Mouse (Mus musculus) stomach, embryonic 14.5 days (tissue): ENCODE measurements around the gene Slc12a6. TPM values are rescaled to one million over a fixed set of nuclear protein-coding genes. Genes with fewer than 3 reads are reported as not detected.

ENCODE experiments used
- ATAC-seq: fragments of 200-750 bp; cut with Nextera tagmentation; 2 replicates; pipeline ENCODE4 v1.8.0; 2017; ENCODE audit warnings: low read depth, moderate TSS enrichment; ENCODE audit not compliant: insufficient number of reproducible peaks, insufficient read depth, low FRiP score
- H3K27ac ChIP-seq: fragments of 300-500 bp; sonication (generic); 2 replicates; pipeline ENCODE4 v1.5.1; 2014; ENCODE audit warnings: mild to moderate bottlenecking, low read length, moderate library complexity, mixed read lengths
- H3K27me3 ChIP-seq: fragments of 300-500 bp; sonication (generic); 2 replicates; pipeline ENCODE4 v1.6.1; 2014; ENCODE audit warnings: low read length, control low read depth, mixed read lengths; ENCODE audit not compliant: control insufficient read depth, insufficient read depth
- H3K36me3 ChIP-seq: fragments of 300-500 bp; sonication (generic); 2 replicates; pipeline ENCODE4 v1.6.1; 2014; ENCODE audit warnings: mild to moderate bottlenecking, control low read depth, low read length, moderate library complexity, mixed read lengths; ENCODE audit not compliant: control insufficient read depth, insufficient read depth
- H3K4me1 ChIP-seq: fragments of 300-500 bp; sonication (generic); 2 replicates; pipeline ENCODE4 v1.6.1; 2014; ENCODE audit warnings: low read length, control low read depth, mixed read lengths; ENCODE audit not compliant: control insufficient read depth, insufficient read depth
- H3K4me2 ChIP-seq: fragments of 300-500 bp; sonication (generic); replicated peaks from 2 replicates; pipeline ENCODE4 v1.6.1; 2014; ENCODE audit warnings: low read depth, low read length, control low read depth
- H3K4me3 ChIP-seq: fragments of 300-500 bp; sonication (generic); 2 replicates; pipeline ENCODE4 v1.5.1; 2014; ENCODE audit warnings: low read depth, low read length, control low read depth
- H3K9ac ChIP-seq: fragments of 300-500 bp; sonication (generic); replicated peaks from 2 replicates; pipeline ENCODE4 v1.6.1; 2014; ENCODE audit warnings: low read depth, mild to moderate bottlenecking, control low read depth, low read length, moderate library complexity, mixed read lengths
- H3K9me3 ChIP-seq: fragments of 300-500 bp; sonication (generic); 2 replicates; pipeline ENCODE4 v1.6.1; 2016; ENCODE audit warnings: low read depth, low read length, control low read depth; ENCODE audit not compliant: control insufficient read depth
- whole genome bisulfite sequencing: fragments of 180-500 bp; shearing (Covaris S2); extraction: QIAGEN DNeasy Blood & Tissue Kit; methylation state at CpG from one replicate; pipeline ENCODE4 v1.1.7; 2014; 5-methylcytosine and 5-hydroxymethylcytosine counted together
- polyA plus RNA-seq: library from polyadenylated mRNA; unstranded; fragments of >200 nt; fragmentation: Nextera tagmentation; extraction: Ambion mirVana; gene quantifications from 2 replicates; pipeline ENCODE4 v1.2.1, GENCODE M21; 2014

Gene Slc12a6
- polyA plus RNA-seq, 1 experiment from 2014 or later: 18.9 TPM

- Histone ChIP-seq H3K36me3 (peaks cover 49% of the 10 kb centered on the region), H3K9ac (no peak overlapping the region), H3K27me3 (no peaks in the 10 kb centered on the region), H3K27ac (no peak overlapping the region), H3K4me2 (no peak overlapping the region), H3K4me3 (no peak overlapping the region), H3K9me3 (no peaks in the 10 kb centered on the region), H3K4me1 (no peaks in the 10 kb centered on the region)
- WGBS: 91% methylated on average over 7 of the region's 7 CpGs
- ATAC-seq: no peak
Observed at GRCm38 (mm10) chr2:112353685-112354455, 88.2 kb downstream of the Slc12a6 start.

- H3K36me3 ChIP-seq: peaks cover 61% of the 10 kb centered on the region
- H3K4me2 ChIP-seq: no peak overlapping the region
- ATAC-seq: no peak
- no peak overlapping the region for H3K4me3 ChIP-seq
- no peaks in the 10 kb centered on the region for H3K9me3 ChIP-seq
- no peaks in the 10 kb centered on the region for H3K4me1 ChIP-seq
- no peak overlapping the region for H3K27ac ChIP-seq
- 52% methylated on average over 2 of the region's 2 CpGs for WGBS
- H3K9ac ChIP-seq: no peak overlapping the region
- H3K27me3 ChIP-seq: no peaks in the 10 kb centered on the region
Observed at GRCm38 (mm10) chr2:112359611-112360010, 94.0 kb downstream of the Slc12a6 start.

- Histone ChIP-seq H3K27ac (0 out of 2 replicates have a peak overlapping the region, but pooled peaks have one; percentile 21), H3K9me3 (no peaks in the 10 kb centered on the region), H3K9ac (no peak overlapping the region), H3K36me3 (peaks cover 56% of the 10 kb centered on the region), H3K4me2 (no peak overlapping the region), H3K27me3 (no peaks in the 10 kb centered on the region), H3K4me1 (no peaks in the 10 kb centered on the region), H3K4me3 (no peak overlapping the region)
- ATAC-seq: no peak
- WGBS: 86% methylated on average over 12 of the region's 12 CpGs
Observed at GRCm38 (mm10) chr2:112360012-112360780, 94.6 kb downstream of the Slc12a6 start.

- Histone ChIP-seq H3K4me2 (no peak overlapping the region), H3K4me1 (no peaks in the 10 kb centered on the region), H3K36me3 (peaks cover 56% of the 10 kb centered on the region), H3K27me3 (no peaks in the 10 kb centered on the region), H3K27ac (no peak overlapping the region), H3K4me3 (no peak overlapping the region), H3K9ac (no peak overlapping the region), H3K9me3 (no peaks in the 10 kb centered on the region)
- no peak for ATAC-seq
- WGBS: 77% methylated on average over 2 of the region's 2 CpGs
Observed at GRCm38 (mm10) chr2:112360781-112361169, 95.2 kb downstream of the Slc12a6 start.

- Histone ChIP-seq H3K9ac (peak overlapping the region; percentile 66), H3K27ac (no peak overlapping the region), H3K36me3 (peaks cover 18% of the 10 kb centered on the region), H3K4me2 (peak overlapping the region; percentile 86), H3K9me3 (no peaks in the 10 kb centered on the region), H3K4me1 (peaks cover 6% of the 10 kb centered on the region; the same call in 1 of the 2 replicates), H3K4me3 (peak overlapping the region; percentile 82), H3K27me3 (no peaks in the 10 kb centered on the region)
- ATAC-seq: no peak
- whole genome bisulfite sequencing: 16% methylated on average over 15 of the region's 15 CpGs
Observed at GRCm38 (mm10) chr2:112367222-112367621, 101.6 kb downstream of the Slc12a6 start.

- peaks cover 13% of the 10 kb centered on the region; the same call in 1 of the 2 replicates for H3K36me3 ChIP-seq
- no peaks in the 10 kb centered on the region for H3K9me3 ChIP-seq
- peak within 1 kb of the TSS; percentile 86 for H3K4me2 ChIP-seq
- H3K4me3 ChIP-seq: peak within 1 kb of the TSS; percentile 82
- H3K9ac ChIP-seq: peak within 1 kb of the TSS; percentile 66
- WGBS: 2% methylated on average over 46 of the region's 46 CpGs
- H3K27me3 ChIP-seq: no peaks in the 10 kb centered on the region
- H3K4me1 ChIP-seq: peaks cover 6% of the 10 kb centered on the region; the same call in 1 of the 2 replicates
- ATAC-seq: peak; percentile 83
- peak within 1 kb of the TSS; percentile 58 for H3K27ac ChIP-seq
Observed at GRCm38 (mm10) chr2:112367726-112368673, 102.4 kb downstream of the Slc12a6 start, which contains the start of gene Emc4. Emc4 (minus strand) TSS chr2:112368027.

GRCm38 (mm10) chr2:112369941-112370340, 104.3 kb downstream of the Slc12a6 start:
- no peaks in the 10 kb centered on the region for H3K9me3 ChIP-seq
- H3K4me2 ChIP-seq: no peak overlapping the region
- WGBS: 72% methylated on average over 5 of the region's 5 CpGs
- no peak overlapping the region for H3K9ac ChIP-seq
- no peaks in the 10 kb centered on the region for H3K36me3 ChIP-seq
- peaks cover 6% of the 10 kb centered on the region; the same call in 1 of the 2 replicates for H3K4me1 ChIP-seq
- no peak overlapping the region for H3K27ac ChIP-seq
- no peak overlapping the region for H3K4me3 ChIP-seq
- ATAC-seq: no peak
- no peaks in the 10 kb centered on the region for H3K27me3 ChIP-seq

GRCm38 (mm10) chr2:112373141-112373540, 107.5 kb downstream of the Slc12a6 start:
- Histone ChIP-seq H3K9ac (no peak overlapping the region), H3K9me3 (no peaks in the 10 kb centered on the region), H3K4me2 (no peak overlapping the region), H3K4me1 (no peaks in the 10 kb centered on the region), H3K27me3 (no peaks in the 10 kb centered on the region), H3K4me3 (no peak overlapping the region), H3K27ac (no peak overlapping the region), H3K36me3 (no peaks in the 10 kb centered on the region)
- WGBS: 48% methylated on average over 4 of the region's 4 CpGs
- ATAC-seq: no peak
